Mouse (Mus musculus): ENCODE measurements around the gene Mfsd4a. TPM values are rescaled to one million over a fixed set of nuclear protein-coding genes. Genes with fewer than 3 reads are reported as not detected.

The Mfsd4a gene
- total RNA-seq, 2 experiments from 2014 or later, result 3.7 to 3.9 TPM

DNA sequence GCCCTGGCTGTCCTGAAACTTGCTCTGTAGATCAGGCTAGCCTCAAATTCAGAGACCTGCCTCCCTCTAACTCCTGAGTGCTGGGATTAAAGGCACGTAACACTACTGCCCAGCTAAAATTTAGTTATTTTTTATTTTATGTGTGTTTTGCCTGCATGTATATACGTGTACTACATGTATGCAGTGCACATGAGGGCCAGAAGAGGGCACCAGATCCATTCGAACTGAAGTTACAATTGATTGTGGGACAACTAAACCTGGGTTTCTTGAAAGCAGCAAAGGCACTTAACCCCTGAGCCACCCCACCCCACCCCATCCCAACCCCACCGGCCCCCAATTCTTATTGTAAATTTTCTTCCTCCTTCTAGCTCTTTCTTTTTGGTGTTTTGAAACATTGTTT is 72.8 kb downstream of the Mfsd4a start:
- peak; percentile 44 to 51 for DNase-seq
- intact Hi-C loops (cut with DNase I), result loop anchor here (2.0 kb wide), 2 partner anchors 52 to 120 kb away; no protein-coding TSS in a partner anchor

DNA sequence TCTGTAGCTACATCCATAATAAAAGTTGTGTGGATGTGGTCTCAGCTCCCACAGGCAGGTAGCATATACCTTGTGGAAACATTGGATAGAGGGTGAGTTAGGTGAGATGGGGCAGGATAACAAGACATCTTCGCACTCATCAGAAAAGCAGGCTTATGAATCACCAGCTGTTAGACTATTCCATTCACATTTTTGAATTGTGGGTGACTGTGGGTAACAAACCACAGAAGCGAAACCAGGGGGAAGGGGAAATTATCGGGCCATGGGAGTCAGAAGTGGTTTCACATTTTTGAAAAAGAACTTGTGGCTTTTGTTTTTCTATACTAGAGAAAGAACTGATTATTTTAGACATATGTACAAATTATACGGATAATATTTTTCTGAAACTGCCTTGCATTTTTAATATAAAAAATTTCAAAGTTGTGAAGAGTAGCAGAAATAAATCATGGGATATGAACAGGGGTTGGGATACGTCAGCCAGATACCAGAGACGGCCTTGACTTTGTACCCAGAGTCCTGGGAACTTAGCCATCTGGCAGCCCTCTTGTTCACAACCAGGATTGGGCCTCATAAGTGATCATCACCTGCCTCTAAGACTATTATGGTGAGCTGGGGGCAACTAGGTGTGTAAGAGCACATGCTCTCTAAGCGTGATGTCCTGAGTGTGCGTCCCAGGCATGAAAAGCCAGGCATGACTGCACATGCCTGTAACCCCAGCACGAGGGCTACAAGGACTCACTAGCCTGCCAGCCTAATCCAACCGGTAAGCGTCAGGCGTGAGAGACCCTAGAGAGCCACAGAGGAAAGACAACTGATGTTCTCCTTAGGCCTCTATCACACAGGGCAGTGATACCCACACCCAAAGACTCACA is 74.5 kb downstream of the Mfsd4a start:
- intact Hi-C loops (cut with DNase I), result loop anchor here (2.0 kb wide), 2 partner anchors 53 to 121 kb away; no protein-coding TSS in a partner anchor
- peak in 1 of 2 experiments; percentile 45 for DNase-seq

DNA sequence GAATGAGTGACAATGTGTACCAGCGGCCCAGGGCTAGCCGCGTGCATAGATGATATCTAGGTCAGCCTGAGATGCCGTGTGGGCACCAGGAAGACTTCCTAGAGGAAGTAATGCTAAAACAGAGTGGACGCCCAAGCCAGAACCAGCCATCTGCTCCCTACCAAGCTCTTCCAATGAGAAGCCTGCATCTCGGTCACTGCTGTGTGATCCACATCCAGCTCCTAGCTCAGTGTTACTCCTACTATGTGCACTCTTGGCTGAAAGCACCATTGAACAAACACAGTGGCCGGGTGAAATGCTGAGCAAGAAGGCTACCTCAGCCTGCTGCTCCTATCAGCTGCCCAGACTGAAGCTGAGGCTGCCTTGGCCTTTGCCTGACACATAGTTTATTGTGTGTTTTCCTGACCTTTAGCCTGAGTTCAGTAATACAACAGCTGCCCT is 75.3 kb downstream of the Mfsd4a start:
- no peak for DNase-seq
- intact Hi-C loops (cut with DNase I), result no loop called here

DNA sequence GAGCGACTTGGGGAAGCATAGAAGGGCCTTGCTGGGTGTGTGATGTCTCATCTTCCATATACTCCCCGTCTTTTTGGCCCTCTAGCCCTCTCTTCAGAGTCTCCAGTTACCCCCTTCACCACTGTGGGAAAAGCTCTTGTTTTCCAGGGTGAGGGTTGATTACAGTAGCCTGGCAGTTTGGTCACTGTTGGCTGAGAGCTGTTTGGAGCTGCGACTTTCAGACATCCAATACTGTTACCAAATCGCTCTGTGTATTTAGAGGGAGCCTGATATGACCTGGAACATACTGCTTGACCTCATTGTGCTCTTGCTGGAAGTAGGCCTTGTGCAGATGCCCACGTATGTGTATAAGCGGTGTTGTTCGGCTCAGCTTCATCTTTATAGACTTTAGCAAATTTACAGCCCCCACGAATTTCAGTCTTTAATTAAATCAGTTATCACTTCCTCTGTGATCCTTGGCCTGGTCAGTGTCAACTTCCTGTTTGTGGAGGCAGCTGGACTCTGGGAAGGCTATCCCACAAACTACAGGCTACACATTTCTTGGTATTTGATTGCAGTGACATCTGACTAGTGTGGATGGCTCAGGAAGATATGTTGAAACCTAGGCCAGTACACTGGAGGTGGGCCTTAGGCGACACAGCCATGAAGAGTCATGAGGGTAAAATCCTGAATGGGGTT is 77.6 kb downstream of the Mfsd4a start:
- intact Hi-C loops (cut with DNase I), result no loop called here
- DNase-seq, result no peak

DNA sequence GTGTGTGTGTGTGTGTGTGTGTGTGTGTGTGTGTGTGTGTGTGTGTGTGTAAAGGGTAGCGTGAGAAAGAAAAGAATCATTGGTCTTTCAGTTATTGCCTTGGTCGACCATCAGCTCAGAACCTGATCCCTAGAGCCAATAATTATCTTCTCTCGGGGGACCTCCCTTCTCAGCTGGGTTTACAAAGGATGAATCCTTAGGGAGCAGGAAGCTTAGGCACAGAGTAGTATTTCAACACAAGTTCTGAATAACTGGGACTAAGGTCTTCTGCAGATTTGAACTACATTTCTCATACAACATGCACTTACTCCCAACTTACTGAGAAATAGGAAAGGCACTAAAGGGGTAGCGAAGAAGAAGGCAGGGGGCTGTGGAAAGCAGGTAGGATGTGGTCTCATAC is 78.4 kb downstream of the Mfsd4a start:
- no peak for DNase-seq
- intact Hi-C loops (cut with DNase I), result no loop called here

DNA sequence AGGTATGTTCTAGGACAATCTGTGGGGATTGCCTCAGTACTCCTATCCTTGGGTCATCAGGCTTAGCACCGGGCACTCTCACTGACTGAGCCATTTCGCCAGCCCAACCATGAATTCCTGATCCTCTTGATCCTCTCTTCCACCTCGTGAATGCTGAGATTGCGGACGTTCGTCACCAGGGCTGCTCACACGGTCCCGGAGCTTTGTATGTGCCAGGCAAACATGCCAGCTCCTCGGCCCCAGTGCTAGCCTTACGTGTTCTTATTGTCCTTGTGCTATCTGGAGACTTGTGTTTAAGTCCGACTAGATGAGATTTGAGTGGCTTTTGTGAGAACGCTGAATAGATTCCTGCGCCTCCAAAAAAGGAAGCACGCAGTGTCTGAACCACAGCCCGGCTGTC is 80.4 kb downstream of the Mfsd4a start:
- intact Hi-C loops (cut with DNase I), result no loop called here

DNA sequence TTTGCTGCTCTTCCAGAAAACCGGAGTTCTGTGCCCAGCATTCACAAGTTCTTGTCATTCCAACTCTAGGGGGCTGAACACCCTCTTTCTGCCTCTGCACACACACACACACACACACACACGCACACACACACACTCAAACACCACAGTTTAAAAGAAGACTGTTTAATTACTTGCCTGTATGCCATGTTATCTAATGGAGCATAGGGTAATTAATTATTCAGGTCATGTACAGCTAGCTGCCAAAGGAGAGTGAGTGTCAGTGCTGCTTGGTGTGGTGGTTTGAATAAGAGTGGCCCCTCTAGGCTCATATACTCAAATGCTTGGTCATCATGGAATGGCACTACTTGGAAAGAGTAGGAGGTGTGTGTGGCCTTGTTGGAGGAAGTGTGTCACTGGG is 84.1 kb downstream of the Mfsd4a start:
- intact Hi-C loops (cut with DNase I), result loop anchor here (5.0 kb wide), 3 partner anchors 47 to 133 kb away; no protein-coding TSS in a partner anchor

More for the DNA sequence above, 80.4 kb downstream of the Mfsd4a start:
- DNase-seq, result no peak

DNA sequence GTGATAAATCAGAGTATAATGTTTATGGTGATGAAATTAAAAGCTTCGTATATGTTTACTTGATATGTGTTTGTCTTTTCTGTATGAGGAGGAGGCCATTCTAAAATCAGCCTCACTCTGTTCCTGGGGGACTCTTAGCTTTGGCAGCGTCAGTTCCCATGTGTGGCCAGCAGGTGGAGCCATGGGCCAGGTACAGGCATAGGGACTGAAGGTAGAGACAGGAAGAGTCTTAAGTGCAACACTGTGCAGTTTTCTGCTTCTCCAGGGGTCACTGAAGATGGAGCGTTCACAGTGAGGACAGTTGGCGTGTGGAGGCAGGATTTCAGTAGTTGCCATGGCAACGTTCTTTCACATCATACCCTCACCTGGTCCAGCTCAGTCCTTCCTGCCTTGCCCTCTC is 85.0 kb downstream of the Mfsd4a start:
- intact Hi-C loops (cut with DNase I), result loop anchor here (5.0 kb wide), 3 partner anchors 46 to 134 kb away; no protein-coding TSS in a partner anchor
- peak; percentile 58 to 65 for DNase-seq

More for the DNA sequence above, 84.1 kb downstream of the Mfsd4a start:
- DNase-seq, result no peak

DNA sequence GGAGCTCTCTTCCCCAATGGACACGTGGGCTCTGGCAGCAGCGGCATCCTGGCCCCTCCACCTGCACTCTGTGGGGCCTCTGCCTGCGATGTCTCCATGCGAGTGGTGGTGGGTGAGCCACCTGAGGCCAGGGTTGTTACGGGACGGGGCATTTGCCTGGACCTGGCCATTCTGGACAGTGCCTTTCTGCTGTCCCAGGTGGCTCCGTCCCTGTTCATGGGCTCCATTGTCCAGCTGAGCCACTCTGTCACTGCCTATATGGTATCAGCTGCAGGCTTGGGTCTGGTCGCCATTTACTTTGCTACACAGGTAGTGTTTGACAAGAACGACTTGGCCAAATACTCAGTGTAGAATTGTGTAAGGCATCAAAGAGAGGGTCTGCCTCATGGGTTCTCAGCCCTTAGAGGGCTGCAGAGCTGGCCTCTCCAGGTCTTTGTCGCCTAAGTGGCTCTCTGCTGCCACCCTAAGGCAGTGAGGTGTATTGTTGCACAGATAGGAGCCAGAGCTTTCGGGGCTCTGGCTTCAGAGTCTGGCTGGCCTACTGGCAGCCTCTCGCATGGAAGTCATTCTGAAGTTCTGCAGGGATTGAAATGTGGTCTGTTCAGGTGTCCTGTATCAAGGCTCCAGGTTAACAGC is 86.4 kb downstream of the Mfsd4a start:
- intact Hi-C loops (cut with DNase I), result loop anchor here (2.0 to 5.0 kb wide), 4 partner anchors 44 to 136 kb away; no protein-coding TSS in a partner anchor
- DNase-seq, result peak; percentile 56 to 58

DNA sequence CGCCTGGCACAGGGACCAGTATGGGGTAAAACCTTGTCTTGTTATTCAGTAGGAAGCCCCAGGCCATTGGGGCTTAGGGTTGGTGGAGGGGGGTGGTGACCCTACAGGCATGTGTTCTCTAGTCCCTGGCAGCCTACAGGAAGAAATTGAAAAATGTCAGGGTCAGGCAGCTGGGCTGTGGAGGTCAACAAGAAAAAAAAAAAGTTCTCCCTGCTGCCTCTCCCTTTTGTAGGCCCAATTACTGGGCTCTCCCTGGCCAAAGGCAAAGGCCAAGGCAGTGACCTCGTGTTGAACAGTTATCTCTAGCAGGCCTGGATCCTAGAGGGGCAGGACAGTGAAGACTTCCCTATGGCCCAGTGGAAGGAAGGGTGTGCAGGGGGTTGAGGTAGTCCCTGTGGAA is 87.4 kb downstream of the Mfsd4a start:
- intact Hi-C loops (cut with DNase I), result loop anchor here (2.0 to 5.0 kb wide), 4 partner anchors 43 to 137 kb away; no protein-coding TSS in a partner anchor
- DNase-seq, result no peak

DNA sequence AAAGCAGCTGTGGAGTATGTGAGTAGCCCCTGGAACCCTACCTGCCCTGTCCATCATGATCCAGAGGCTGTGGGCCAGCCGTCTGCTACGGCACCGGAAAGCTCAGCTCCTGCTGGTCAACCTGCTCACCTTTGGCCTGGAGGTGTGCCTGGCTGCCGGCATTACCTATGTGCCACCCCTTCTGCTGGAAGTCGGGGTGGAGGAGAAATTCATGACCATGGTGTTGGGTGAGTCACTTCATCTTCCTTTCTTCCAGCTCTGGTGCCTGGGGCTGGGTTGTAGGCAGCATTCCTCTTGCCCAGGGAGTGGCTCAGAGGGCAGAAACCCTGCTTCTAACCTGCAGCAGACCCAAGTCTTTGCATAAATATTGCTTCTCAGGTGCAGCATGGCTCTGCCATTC is 91.0 kb downstream of the Mfsd4a start:
- no peak for DNase-seq
- intact Hi-C loops (cut with DNase I), result no loop called here

DNA sequence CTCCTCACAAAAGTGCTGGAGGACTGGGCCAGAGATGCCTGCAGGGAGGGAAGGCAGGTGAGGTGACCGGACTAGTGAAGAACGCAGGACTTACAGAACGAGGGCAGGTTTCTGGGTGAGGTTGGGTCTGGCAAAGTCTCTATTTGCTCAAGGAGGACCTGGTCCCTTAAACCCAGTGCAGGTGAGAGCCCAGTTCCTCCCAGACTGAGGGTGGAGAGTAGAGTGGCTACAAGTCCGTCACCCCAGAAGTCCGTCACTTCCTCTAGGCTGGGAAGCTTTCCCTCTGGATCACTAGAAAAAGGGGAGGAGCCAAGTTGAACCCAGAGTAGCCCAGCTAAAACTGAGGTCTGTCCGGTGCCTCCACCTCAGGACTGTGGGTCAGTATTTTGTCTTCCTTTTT is 93.9 kb downstream of the Mfsd4a start:
- no peak for DNase-seq
- intact Hi-C loops (cut with DNase I), result no loop called here

Other genes with a start within 250 kb of the Mfsd4a start
- 10 to 100 TPM; 37.2 to 47.2 TPM for gene Slc41a1, start 240.6 kb downstream of the Mfsd4a start, total RNA-seq (2021)
- gene Rab29, start 200.8 kb downstream of the Mfsd4a start, total RNA-seq (2021), result 1 to 10 TPM; 5.0 to 5.9 TPM
- gene Nucks1, start 157.5 kb downstream of the Mfsd4a start, total RNA-seq (2021), result 10 to 100 TPM; 55.6 to 61.1 TPM
- gene Slc45a3, start 105.1 kb downstream of the Mfsd4a start, total RNA-seq (2021), result 1 to 10 TPM; 1.9 to 2.1 TPM
- gene Elk4, start 60.5 kb downstream of the Mfsd4a start, total RNA-seq (2021), result 10 to 100 TPM; 60.7 to 64.9 TPM
- gene Cdk18, start 71.6 kb upstream of the Mfsd4a start, total RNA-seq (2021), result 1 to 10 TPM; 2.5 to 4.2 TPM
- not detected for gene Lemd1, start 123.4 kb upstream of the Mfsd4a start, total RNA-seq (2021)
- gene AC124108.1, start 123.4 kb upstream of the Mfsd4a start, total RNA-seq (2021), result not detected
- gene Gm10188, start 161.7 kb upstream of the Mfsd4a start, total RNA-seq (2021), result not detected
- under 1 TPM; 0.07 to 0.10 TPM for gene Klhdc8a, start 230.6 kb upstream of the Mfsd4a start, total RNA-seq (2021)
- gene Nuak2, start 248.1 kb upstream of the Mfsd4a start, total RNA-seq (2021), result under 1 TPM; 0.59 to 0.99 TPM

All from gastrocnemius, postnatal 36 days (tissue).